Comparison of ENCODE assay signal across 26 mouse cellular contexts in the genomic region with DNA sequence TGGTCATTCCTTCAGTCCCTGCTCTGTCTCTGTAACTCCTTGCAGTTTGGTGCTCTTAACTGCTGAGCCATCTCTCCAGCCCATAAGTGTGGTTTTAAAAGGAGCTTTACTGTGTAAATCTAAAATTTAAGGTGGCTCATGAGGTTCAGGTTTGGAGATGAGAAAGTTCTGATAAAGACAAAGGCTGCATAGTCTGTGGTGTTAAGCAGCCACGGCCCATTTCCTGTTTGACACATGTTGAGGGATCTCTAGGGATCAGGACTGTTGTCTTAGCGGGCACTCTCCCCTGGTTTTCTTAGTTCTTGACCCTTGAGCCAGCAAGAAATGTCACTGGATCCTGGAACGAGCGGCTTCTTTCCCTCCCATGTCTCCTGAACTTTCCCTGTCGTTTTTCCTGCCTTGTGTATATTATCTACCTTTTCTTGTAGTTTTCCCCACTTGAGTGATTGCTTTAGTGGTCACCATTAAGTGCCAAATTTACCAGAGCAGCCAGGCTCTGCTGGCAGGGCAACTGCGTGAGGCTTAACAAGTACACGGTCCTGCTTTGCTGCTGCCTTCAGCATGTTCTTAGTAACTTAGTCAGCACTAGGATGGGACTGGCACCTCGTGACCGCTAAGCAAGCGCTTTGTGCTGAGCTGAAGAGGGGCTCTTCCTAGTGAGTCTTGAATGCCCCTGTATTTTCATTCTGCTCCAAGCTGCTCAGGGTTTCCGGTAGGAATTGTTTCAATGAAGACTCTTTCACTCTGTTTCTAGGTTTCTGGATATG. TPM values are rescaled to one million over a fixed set of nuclear protein-coding genes. Genes with fewer than 3 reads are reported as not detected.
DNase-seq lines count a peak whose midpoint lies in the region; ATAC-seq and TF ChIP-seq lines count a peak whose summit lies in the region.
"Had no signal": no experiment of that assay in that cellular context is flagged by ENCODE, and none has a peak within 500 bp of the region (broad histone marks: within the 10 kb centered on the region; RNA-seq: fewer than 3 reads in every experiment).

No protein-coding gene starts in this region.

- intact Hi-C loops in left cerebral cortex, postnatal 36 days (cut with DNase I): no loop called here

- DNase-seq in embryonic facial prominence, embryonic 10.5 days (ENCODE audit: low spot score): no peak
- peak; percentile 63 for DNase-seq in kidney, adult 2 months
- no peak for DNase-seq in liver, postnatal 0 days
- peak; percentile 65 for DNase-seq in yolk sac, embryonic 10.5 days (ENCODE audit: low spot score)
- DNase-seq in left cerebral cortex, postnatal 36 days (ENCODE audit: low spot score in 2 of 2): no peak
- DNase-seq: adrenal gland, adult 2 months; cerebellum, adult 11-12 months; cerebellum, postnatal 10 days; layer of hippocampus, adult 9-11 months; left cerebral cortex, postnatal 4 days; lung, adult 18-20 months; lung, postnatal 14 days; midbrain, embryonic 14.5 days; thymus, postnatal 25 days had no signal

- 49% methylated on average over 11 of the region's 11 CpGs for WGBS in embryonic facial prominence, embryonic 12.5 days
- WGBS in embryonic facial prominence, embryonic 10.5 days: 58% methylated on average over 11 of the region's 11 CpGs
- 39% methylated on average over 11 of the region's 11 CpGs for WGBS in kidney, adult 2 months
- 35% methylated on average over 11 of the region's 11 CpGs for WGBS in kidney, embryonic 16.5 days
- WGBS in liver, embryonic 15.5 days (ENCODE audit: insufficient replicate concordance): 55% methylated on average over 11 of the region's 11 CpGs
- WGBS in liver, postnatal 0 days (ENCODE audit: insufficient replicate concordance): 57% methylated on average over 11 of the region's 11 CpGs

- H3K9me3 ChIP-seq in embryonic facial prominence, embryonic 12.5 days: no peaks in the 10 kb centered on the region
- H3K9me3 ChIP-seq in embryonic facial prominence, embryonic 10.5 days: no peaks in the 10 kb centered on the region
- H3K9me3 ChIP-seq in kidney, embryonic 16.5 days (ENCODE audit: low read length): peaks cover 4% of the 10 kb centered on the region; the same call in 1 of the 2 replicates
- no peaks in the 10 kb centered on the region for H3K9me3 ChIP-seq in liver, embryonic 15.5 days (replicated peaks)
- H3K9me3 ChIP-seq in liver, postnatal 0 days (ENCODE audit: low read length): no peaks in the 10 kb centered on the region
- H3K9me3 ChIP-seq: hindbrain, embryonic 10.5 days; limb, embryonic 15.5 days; neural tube, embryonic 13.5 days had no signal

- no peaks in the 10 kb centered on the region for H3K36me3 ChIP-seq in embryonic facial prominence, embryonic 12.5 days
- no peaks in the 10 kb centered on the region for H3K36me3 ChIP-seq in embryonic facial prominence, embryonic 10.5 days (replicated peaks)
- no peaks in the 10 kb centered on the region for H3K36me3 ChIP-seq in kidney, adult 2 months (ENCODE audit: control insufficient read depth, insufficient read depth, low read length)
- no peaks in the 10 kb centered on the region for H3K36me3 ChIP-seq in kidney, embryonic 16.5 days (ENCODE audit: insufficient read depth, low read length)
- H3K36me3 ChIP-seq in liver, embryonic 15.5 days (replicated peaks): no peaks in the 10 kb centered on the region
- H3K36me3 ChIP-seq in liver, postnatal 0 days (replicated peaks; ENCODE audit: insufficient read depth, low read length): no peaks in the 10 kb centered on the region
- H3K36me3 ChIP-seq: hindbrain, embryonic 10.5 days; limb, embryonic 15.5 days; neural tube, embryonic 13.5 days had no signal

- TF ChIP-seq POLR2A in kidney, adult 2 months (IDR thresholded peaks at IDR 0.05; ENCODE audit: low read depth, low read length): no peak

- no peaks in the 10 kb centered on the region for H3K27me3 ChIP-seq in embryonic facial prominence, embryonic 12.5 days
- no peaks in the 10 kb centered on the region for H3K27me3 ChIP-seq in embryonic facial prominence, embryonic 10.5 days (replicated peaks; ENCODE audit: low read depth, poor library complexity, severe bottlenecking)
- H3K27me3 ChIP-seq in kidney, adult 2 months (replicated peaks; ENCODE audit: control insufficient read depth, insufficient read depth, low read length): no peaks in the 10 kb centered on the region
- H3K27me3 ChIP-seq in kidney, embryonic 16.5 days (ENCODE audit: insufficient read depth, low read length): no peaks in the 10 kb centered on the region
- H3K27me3 ChIP-seq in liver, embryonic 15.5 days: no peaks in the 10 kb centered on the region
- H3K27me3 ChIP-seq in liver, postnatal 0 days (ENCODE audit: insufficient read depth, low read length): no peaks in the 10 kb centered on the region
- H3K27me3 ChIP-seq: limb, embryonic 15.5 days; neural tube, embryonic 13.5 days; Patski had no signal

- H3K4me3 ChIP-seq in embryonic facial prominence, embryonic 12.5 days: no peak overlapping the region
- H3K4me3 ChIP-seq in embryonic facial prominence, embryonic 10.5 days: no peak overlapping the region
- no peak overlapping the region for H3K4me3 ChIP-seq in kidney, adult 2 months (ENCODE audit: insufficient read depth, low read depth, low read length)
- no peak overlapping the region for H3K4me3 ChIP-seq in kidney, embryonic 16.5 days (ENCODE audit: low read length)
- no peak overlapping the region for H3K4me3 ChIP-seq in liver, embryonic 15.5 days (replicated peaks)
- H3K4me3 ChIP-seq in liver, postnatal 0 days (ENCODE audit: low read depth, low read length): no peak overlapping the region
- H3K4me3 ChIP-seq: hindbrain, embryonic 10.5 days; left cerebral cortex, adult 2 months; limb, embryonic 15.5 days; neural tube, embryonic 13.5 days had no signal

- no peak overlapping the region for H3K4me2 ChIP-seq in embryonic facial prominence, embryonic 12.5 days (replicated peaks)
- H3K4me2 ChIP-seq in kidney, embryonic 16.5 days (replicated peaks; ENCODE audit: low read depth, low read length): no peak overlapping the region
- no peak overlapping the region for H3K4me2 ChIP-seq in liver, embryonic 15.5 days
- no peak overlapping the region for H3K4me2 ChIP-seq in liver, postnatal 0 days (ENCODE audit: low read depth, low read length)
- H3K4me2 ChIP-seq: heart, embryonic 11.5 days; limb, embryonic 15.5 days; neural tube, embryonic 13.5 days had no signal

- no peak for TF ChIP-seq CTCF in kidney, adult 2 months (conservative IDR thresholded peaks at IDR 0.05; ENCODE audit: insufficient read depth, insufficient read length, low read depth, low read length)
- no peak for TF ChIP-seq CTCF in liver, postnatal 0 days (IDR thresholded peaks at IDR 0.05; ENCODE audit: low read depth)

- no peak overlapping the region for H3K9ac ChIP-seq in embryonic facial prominence, embryonic 12.5 days
- no peak overlapping the region for H3K9ac ChIP-seq in kidney, embryonic 16.5 days (replicated peaks; ENCODE audit: low read length)
- H3K9ac ChIP-seq in liver, embryonic 15.5 days: no peak overlapping the region
- no peak overlapping the region for H3K9ac ChIP-seq in liver, postnatal 0 days (replicated peaks)
- H3K9ac ChIP-seq: limb, embryonic 15.5 days; neural tube, embryonic 13.5 days had no signal

- no peak for TF ChIP-seq EP300 in liver, postnatal 0 days (IDR thresholded peaks at IDR 0.05; ENCODE audit: low read depth)

- H3K4me1 ChIP-seq in embryonic facial prominence, embryonic 12.5 days: no peaks in the 10 kb centered on the region
- peaks cover 13% of the 10 kb centered on the region for H3K4me1 ChIP-seq in embryonic facial prominence, embryonic 10.5 days
- peaks cover 5% of the 10 kb centered on the region; the same call in 1 of the 2 replicates for H3K4me1 ChIP-seq in kidney, adult 2 months (ENCODE audit: control insufficient read depth, insufficient read depth, low read length)
- H3K4me1 ChIP-seq in kidney, embryonic 16.5 days (ENCODE audit: insufficient read depth, low read length): no peaks in the 10 kb centered on the region
- H3K4me1 ChIP-seq in liver, embryonic 15.5 days (replicated peaks): peaks cover 44% of the 10 kb centered on the region
- H3K4me1 ChIP-seq in liver, postnatal 0 days (ENCODE audit: insufficient read depth): peaks cover 3% of the 10 kb centered on the region; the same call in 1 of the 2 replicates
- H3K4me1 ChIP-seq: limb, embryonic 15.5 days; neural tube, embryonic 13.5 days had no signal

- H3K27ac ChIP-seq in embryonic facial prominence, embryonic 12.5 days: 0 out of 2 replicates have a peak overlapping the region, but pooled peaks have one; percentile 46
- H3K27ac ChIP-seq in embryonic facial prominence, embryonic 10.5 days (replicated peaks): no peak overlapping the region
- peak overlapping the region; percentile 13; the same call in 1 of the 2 replicates for H3K27ac ChIP-seq in kidney, adult 2 months (ENCODE audit: insufficient read depth, low read depth, low read length)
- no peak overlapping the region for H3K27ac ChIP-seq in kidney, embryonic 16.5 days (ENCODE audit: low read length)
- H3K27ac ChIP-seq in liver, embryonic 15.5 days (replicated peaks): peak overlapping the region; percentile 41; the same call in 1 of the 2 replicates
- no peak overlapping the region for H3K27ac ChIP-seq in liver, postnatal 0 days (ENCODE audit: low read depth)
- H3K27ac ChIP-seq: hindbrain, embryonic 10.5 days; left cerebral cortex, adult 2 months; limb, embryonic 15.5 days; neural tube, embryonic 13.5 days had no signal

- no peak for ATAC-seq in embryonic facial prominence, embryonic 12.5 days (ENCODE audit: insufficient number of reproducible peaks, insufficient read depth, low FRiP score, low TSS enrichment)
- no peak for ATAC-seq in kidney, embryonic 16.5 days (ENCODE audit: low FRiP score, low TSS enrichment)
- ATAC-seq in liver, embryonic 15.5 days (ENCODE audit: insufficient read depth): no peak
- no peak for ATAC-seq in liver, postnatal 0 days
- ATAC-seq: hindbrain, embryonic 16.5 days; intestine, embryonic 16.5 days; Patski had no signal

RNA-seq across cellular contexts. Expression of a gene that starts 10.1 kb away (rescaled TPM):
- polyA plus RNA-seq in embryonic facial prominence, embryonic 12.5 days (2016; fragmentation: Nextera tagmentation; extraction: Ambion mirVana): 7.1 and 7.2 TPM in 2 replicates
- polyA plus RNA-seq in embryonic facial prominence, embryonic 10.5 days (2016; fragmentation: Nextera tagmentation; extraction: Ambion mirVana): 8.2 and 8.3 TPM in 2 replicates
- polyA plus RNA-seq in kidney, adult 2 months (2012; rRNA removed): 11.0 and 11.9 TPM in 2 replicates
- polyA plus RNA-seq in kidney, embryonic 16.5 days (2015; fragmentation: Nextera tagmentation; extraction: Ambion mirVana): 7.4 and 8.6 TPM in 2 replicates
- polyA plus RNA-seq in liver, embryonic 15.5 days (2015; fragmentation: Nextera tagmentation; extraction: Ambion mirVana): 9.5 and 10.2 TPM in 2 replicates
- 11.7 and 12.0 TPM in 2 replicates for polyA plus RNA-seq in liver, postnatal 0 days (2015; fragmentation: Nextera tagmentation; extraction: Ambion mirVana)
- 1 to 10 TPM; 2.5 to 4.2 TPM for total RNA-seq in left cerebral cortex, postnatal 36 days (2021)

RNA-seq across cellular contexts. Expression of a gene that starts 59.7 kb away (rescaled TPM):
- polyA plus RNA-seq in embryonic facial prominence, embryonic 12.5 days (2016; fragmentation: Nextera tagmentation; extraction: Ambion mirVana): 0.95 and 0.99 TPM in 2 replicates
- 0.05 and 0.15 TPM in 2 replicates for polyA plus RNA-seq in embryonic facial prominence, embryonic 10.5 days (2016; fragmentation: Nextera tagmentation; extraction: Ambion mirVana)
- 1.1 and 1.4 TPM in 2 replicates for polyA plus RNA-seq in kidney, adult 2 months (2012; rRNA removed)
- polyA plus RNA-seq in kidney, embryonic 16.5 days (2015; fragmentation: Nextera tagmentation; extraction: Ambion mirVana): 0.76 and 0.82 TPM in 2 replicates
- polyA plus RNA-seq in liver, embryonic 15.5 days (2015; fragmentation: Nextera tagmentation; extraction: Ambion mirVana): 0.15 and 0.17 TPM in 2 replicates
- polyA plus RNA-seq in liver, postnatal 0 days (2015; fragmentation: Nextera tagmentation; extraction: Ambion mirVana): 0.06 and 0.08 TPM in 2 replicates
- not detected for total RNA-seq in left cerebral cortex, postnatal 36 days (2021)
- total RNA-seq: left cerebral cortex, postnatal 4 days; megakaryocyte, adult 5-6 weeks had no signal
- polyA plus RNA-seq: Patski had no signal

Comparison
In these comparisons a context has a peak if more than half of its experiments do, and no peak if none do; other contexts are left out.
1. H3K27ac ChIP-seq: peak in embryonic facial prominence, embryonic 12.5 days (single experiment), kidney, adult 2 months (single experiment) and liver, embryonic 15.5 days (single experiment); none in embryonic facial prominence, embryonic 10.5 days (single experiment), kidney, embryonic 16.5 days (single experiment) and liver, postnatal 0 days (single experiment).
2. DNase-seq: peak in kidney, adult 2 months (single experiment) and yolk sac, embryonic 10.5 days (single experiment); none in embryonic facial prominence, embryonic 10.5 days (single experiment), liver, postnatal 0 days (single experiment) and left cerebral cortex, postnatal 36 days (0 of 2).